Comparison of ENCODE assay signal across 10 mouse cellular contexts in the genomic region with DNA sequence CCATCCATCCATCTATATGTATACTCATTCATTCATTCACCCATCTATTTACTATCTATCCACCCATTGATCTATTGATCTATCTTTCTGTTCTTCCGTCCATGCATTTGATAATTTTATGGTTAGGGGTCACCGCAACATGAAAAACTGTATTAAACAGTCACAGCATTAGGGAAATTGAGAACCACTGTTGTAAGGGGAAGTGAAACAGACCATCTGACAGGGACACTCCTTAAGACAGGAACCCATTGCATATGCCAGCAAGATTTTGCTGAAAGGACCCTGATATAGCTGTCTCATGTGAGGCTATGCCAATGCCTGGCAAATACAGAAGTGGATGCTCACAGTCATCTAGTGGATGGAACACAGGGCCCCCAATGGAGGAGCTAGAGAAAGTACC. TPM values are rescaled to one million over a fixed set of nuclear protein-coding genes. Genes with fewer than 3 reads are reported as not detected.
DNase-seq lines count a peak whose midpoint lies in the region; ATAC-seq and TF ChIP-seq lines count a peak whose summit lies in the region.
"Not testable (repeated sequence)": the region's sequence is repeated elsewhere in the genome, so short reads cannot be mapped to it uniquely, and the experiment has no call there.
"Had no signal": no experiment of that assay in that cellular context is flagged by ENCODE, and none has a peak within 500 bp of the region (broad histone marks: within the 10 kb centered on the region; RNA-seq: fewer than 3 reads in every experiment).

No protein-coding gene starts in this region.

- H3K4me3 ChIP-seq in cortical plate, adult 2 months (ENCODE audit: insufficient read depth, low read length); hindbrain, embryonic 11.5 days (ENCODE audit: low read depth, low read length); hindbrain, embryonic 14.5 days (replicated peaks; ENCODE audit: low read length); midbrain, embryonic 12.5 days; midbrain, embryonic 16.5 days (ENCODE audit: low read depth, low read length); neural tube, embryonic 15.5 days (replicated peaks): not testable (repeated sequence)

- H3K9me3 ChIP-seq in hindbrain, embryonic 11.5 days (ENCODE audit: control insufficient read depth, low read length); hindbrain, embryonic 14.5 days (ENCODE audit: control insufficient read depth, low read length); midbrain, embryonic 12.5 days; midbrain, embryonic 16.5 days (replicated peaks; ENCODE audit: control insufficient read depth, low read length, poor library complexity, severe bottlenecking); neural tube, embryonic 15.5 days (replicated peaks): not testable (repeated sequence)

- not testable (repeated sequence) for H3K27me3 ChIP-seq in hindbrain, embryonic 11.5 days (ENCODE audit: control insufficient read depth, insufficient read depth, low read length); hindbrain, embryonic 14.5 days (ENCODE audit: control insufficient read depth, insufficient read depth, low read length); midbrain, embryonic 12.5 days; midbrain, embryonic 16.5 days (ENCODE audit: control insufficient read depth, insufficient read depth, low read depth, low read length); neural tube, embryonic 15.5 days (replicated peaks)

- not testable (repeated sequence) for H3K36me3 ChIP-seq in hindbrain, embryonic 11.5 days (ENCODE audit: control insufficient read depth, insufficient read depth, low read length); hindbrain, embryonic 14.5 days (replicated peaks; ENCODE audit: control insufficient read depth, insufficient read depth); midbrain, embryonic 12.5 days; midbrain, embryonic 16.5 days (ENCODE audit: control insufficient read depth, insufficient read depth, low read length); neural tube, embryonic 15.5 days

- not testable (repeated sequence) for H3K4me2 ChIP-seq in hindbrain, embryonic 11.5 days (replicated peaks; ENCODE audit: low read depth, low read length); hindbrain, embryonic 14.5 days (replicated peaks); midbrain, embryonic 12.5 days (replicated peaks); midbrain, embryonic 16.5 days (ENCODE audit: low read length); neural tube, embryonic 15.5 days

- not testable (repeated sequence) for ATAC-seq in hindbrain, embryonic 11.5 days (ENCODE audit: low FRiP score); hindbrain, embryonic 14.5 days (ENCODE audit: low FRiP score); midbrain, embryonic 12.5 days (ENCODE audit: low FRiP score, low read depth); midbrain, embryonic 16.5 days; neural tube, embryonic 15.5 days (ENCODE audit: low FRiP score)
- peak; percentile 64; the same call in 1 of the 2 replicates for ATAC-seq in megakaryocyte, adult 5-6 weeks (ENCODE audit: poor library complexity, severe bottlenecking)

- WGBS in hindbrain, embryonic 11.5 days, result 80% methylated on average over 2 of the region's 2 CpGs
- WGBS in hindbrain, embryonic 14.5 days, result 76% methylated on average over 2 of the region's 2 CpGs
- 88% methylated on average over 2 of the region's 2 CpGs for WGBS in midbrain, embryonic 12.5 days
- 87% methylated on average over 2 of the region's 2 CpGs for WGBS in midbrain, embryonic 16.5 days
- WGBS in neural tube, embryonic 15.5 days, result 85% methylated on average over 2 of the region's 2 CpGs

- not testable (repeated sequence) for TF ChIP-seq POLR2A in cortical plate, adult 2 months (IDR thresholded peaks at IDR 0.05; ENCODE audit: extremely low read depth, insufficient read depth, low read length)

- peak overlapping the region; percentile 16; the same call in 1 of the 2 replicates for H3K27ac ChIP-seq in cortical plate, adult 2 months (ENCODE audit: insufficient read depth, low read length)
- peak overlapping the region; percentile 78; the same call in 1 of the 2 replicates for H3K27ac ChIP-seq in hindbrain, embryonic 11.5 days (ENCODE audit: low read depth, low read length)
- H3K27ac ChIP-seq in hindbrain, embryonic 14.5 days, result peak overlapping the region; percentile 58
- peak overlapping the region; percentile 75 for H3K27ac ChIP-seq in midbrain, embryonic 12.5 days (replicated peaks)
- H3K27ac ChIP-seq in midbrain, embryonic 16.5 days (ENCODE audit: low read length), result not testable (repeated sequence)
- H3K27ac ChIP-seq in neural tube, embryonic 15.5 days (replicated peaks), result peak overlapping the region; percentile 70; the same call in 1 of the 2 replicates

- not testable (repeated sequence) for H3K9ac ChIP-seq in hindbrain, embryonic 11.5 days (ENCODE audit: low read depth, low read length); hindbrain, embryonic 14.5 days; midbrain, embryonic 12.5 days (replicated peaks); neural tube, embryonic 15.5 days (replicated peaks)
- peak overlapping the region; percentile 50; the same call in 1 of the 2 replicates for H3K9ac ChIP-seq in midbrain, embryonic 16.5 days (ENCODE audit: low read depth, low read length)

- not testable (repeated sequence) for TF ChIP-seq CTCF in cortical plate, adult 2 months (IDR thresholded peaks at IDR 0.05; ENCODE audit: extremely low read depth, insufficient read depth, low read length)

- DNase-seq in B cell, adult 2 months, result peak; percentile 12 to 13
- DNase-seq in hindbrain, embryonic 11.5 days (ENCODE audit: low spot score); hindbrain, embryonic 14.5 days (ENCODE audit: low spot score): not testable (repeated sequence)

- peaks cover 12% of the 10 kb centered on the region for H3K4me1 ChIP-seq in cortical plate, adult 2 months (ENCODE audit: control insufficient read depth, insufficient read depth, low read length)
- not testable (repeated sequence) for H3K4me1 ChIP-seq in hindbrain, embryonic 11.5 days (replicated peaks; ENCODE audit: control insufficient read depth, insufficient read depth, low read length)
- peaks cover 29% of the 10 kb centered on the region for H3K4me1 ChIP-seq in hindbrain, embryonic 14.5 days (replicated peaks; ENCODE audit: control insufficient read depth, insufficient read depth, low read length)
- H3K4me1 ChIP-seq in midbrain, embryonic 12.5 days, result peaks cover 20% of the 10 kb centered on the region
- H3K4me1 ChIP-seq in midbrain, embryonic 16.5 days (ENCODE audit: control insufficient read depth, insufficient read depth, low read length), result peaks cover 24% of the 10 kb centered on the region
- peaks cover 23% of the 10 kb centered on the region for H3K4me1 ChIP-seq in neural tube, embryonic 15.5 days

RNA-seq across cellular contexts. Expression of a gene that starts 38.6 kb away (rescaled TPM):
- 47.1 and 47.4 TPM in 2 replicates for polyA plus RNA-seq in cortical plate, adult 2 months (2012; rRNA removed)
- polyA plus RNA-seq in hindbrain, embryonic 11.5 days (2014; fragmentation: Nextera tagmentation; extraction: Ambion mirVana), result 65.2 and 65.9 TPM in 2 replicates
- polyA plus RNA-seq in hindbrain, embryonic 14.5 days (2014; fragmentation: Nextera tagmentation; extraction: Ambion mirVana), result 64.5 and 64.6 TPM in 2 replicates
- total RNA-seq in megakaryocyte, adult 5-6 weeks (2015), result 10.2 and 10.6 TPM in 2 replicates
- total RNA-seq in megakaryocyte, adult 5-6 weeks (2017), result 7.5 and 9.8 TPM in 2 replicates
- 54.6 and 54.8 TPM in 2 replicates for polyA plus RNA-seq in midbrain, embryonic 12.5 days (2016; fragmentation: Nextera tagmentation; extraction: Ambion mirVana)
- polyA plus RNA-seq in midbrain, embryonic 16.5 days (2015; fragmentation: Nextera tagmentation; extraction: Ambion mirVana), result 61.0 and 61.6 TPM in 2 replicates
- 69.6 and 71.6 TPM in 2 replicates for polyA plus RNA-seq in neural tube, embryonic 15.5 days (2015; fragmentation: Nextera tagmentation; extraction: Ambion mirVana)

RNA-seq across cellular contexts. Expression of a gene that starts 45.9 kb away (rescaled TPM):
- 26.9 and 30.3 TPM in 2 replicates for polyA plus RNA-seq in cortical plate, adult 2 months (2012; rRNA removed)
- polyA plus RNA-seq in hindbrain, embryonic 11.5 days (2014; fragmentation: Nextera tagmentation; extraction: Ambion mirVana), result 12.6 and 14.3 TPM in 2 replicates
- polyA plus RNA-seq in hindbrain, embryonic 14.5 days (2014; fragmentation: Nextera tagmentation; extraction: Ambion mirVana), result 10.2 and 10.5 TPM in 2 replicates
- 14.4 and 20.1 TPM in 2 replicates for total RNA-seq in megakaryocyte, adult 5-6 weeks (2015)
- total RNA-seq in megakaryocyte, adult 5-6 weeks (2017), result 4.1 and 4.5 TPM in 2 replicates
- polyA plus RNA-seq in midbrain, embryonic 12.5 days (2016; fragmentation: Nextera tagmentation; extraction: Ambion mirVana), result 19.2 and 20.5 TPM in 2 replicates
- 13.8 and 14.7 TPM in 2 replicates for polyA plus RNA-seq in midbrain, embryonic 16.5 days (2015; fragmentation: Nextera tagmentation; extraction: Ambion mirVana)
- 13.0 and 20.6 TPM in 2 replicates for polyA plus RNA-seq in neural tube, embryonic 15.5 days (2015; fragmentation: Nextera tagmentation; extraction: Ambion mirVana)

RNA-seq across cellular contexts. Expression of a gene that starts 47.8 kb away (rescaled TPM):
- polyA plus RNA-seq in cortical plate, adult 2 months (2012; rRNA removed), result 569 and 577 TPM in 2 replicates
- polyA plus RNA-seq in hindbrain, embryonic 11.5 days (2014; fragmentation: Nextera tagmentation; extraction: Ambion mirVana), result 448 and 456 TPM in 2 replicates
- polyA plus RNA-seq in hindbrain, embryonic 14.5 days (2014; fragmentation: Nextera tagmentation; extraction: Ambion mirVana), result 414 and 480 TPM in 2 replicates
- total RNA-seq in megakaryocyte, adult 5-6 weeks (2015), result 455 and 486 TPM in 2 replicates
- total RNA-seq in megakaryocyte, adult 5-6 weeks (2017), result 123 and 127 TPM in 2 replicates
- 463 and 492 TPM in 2 replicates for polyA plus RNA-seq in midbrain, embryonic 12.5 days (2016; fragmentation: Nextera tagmentation; extraction: Ambion mirVana)
- polyA plus RNA-seq in midbrain, embryonic 16.5 days (2015; fragmentation: Nextera tagmentation; extraction: Ambion mirVana), result 444 and 482 TPM in 2 replicates
- 463 and 500 TPM in 2 replicates for polyA plus RNA-seq in neural tube, embryonic 15.5 days (2015; fragmentation: Nextera tagmentation; extraction: Ambion mirVana)

RNA-seq across cellular contexts. Expression of a gene that starts 55.7 kb away (rescaled TPM):
- polyA plus RNA-seq in cortical plate, adult 2 months (2012; rRNA removed), result 202 and 204 TPM in 2 replicates
- 64.4 and 65.1 TPM in 2 replicates for polyA plus RNA-seq in hindbrain, embryonic 11.5 days (2014; fragmentation: Nextera tagmentation; extraction: Ambion mirVana)
- polyA plus RNA-seq in hindbrain, embryonic 14.5 days (2014; fragmentation: Nextera tagmentation; extraction: Ambion mirVana), result 185 and 207 TPM in 2 replicates
- not detected in 2 replicates for total RNA-seq in megakaryocyte, adult 5-6 weeks (2015)
- total RNA-seq in megakaryocyte, adult 5-6 weeks (2017), result not detected in 2 replicates
- 40.8 and 42.9 TPM in 2 replicates for polyA plus RNA-seq in midbrain, embryonic 12.5 days (2016; fragmentation: Nextera tagmentation; extraction: Ambion mirVana)
- polyA plus RNA-seq in midbrain, embryonic 16.5 days (2015; fragmentation: Nextera tagmentation; extraction: Ambion mirVana), result 225 and 251 TPM in 2 replicates
- polyA plus RNA-seq in neural tube, embryonic 15.5 days (2015; fragmentation: Nextera tagmentation; extraction: Ambion mirVana), result 190 and 224 TPM in 2 replicates
- total RNA-seq: G1E had no signal
- polyA plus RNA-seq: erythroblast, embryonic 14.5 days; G1E had no signal
